Mouse (Mus musculus) small intestine, adult 2 months (tissue): Measurements from ENCODE around the gene Supt20.

Experiments used
- CTCF ChIP-seq: fragments of 200-500 bp; IDR thresholded peaks from 2 replicates; pipeline ENCODE4 v1.5.1; 2012; ENCODE audit warnings: low read depth, mild to moderate bottlenecking, control low read depth, inconsistent platforms, low read length, moderate library complexity, mixed read lengths; ENCODE audit not compliant: insufficient replicate concordance, insufficient read length; ENCODE audit errors: extremely low read depth
- POLR2A ChIP-seq: fragments of 200-500 bp; IDR thresholded peaks from 2 replicates; pipeline ENCODE4 v1.6.1; 2012; ENCODE audit warnings: low read depth, mild to moderate bottlenecking, control low read depth, inconsistent platforms, low read length, moderate library complexity

GRCm38 (mm10) chr3:54755145-54756041 lies 62.8 kb downstream of the Supt20 start, which contains the start of gene Smad9:
- TF ChIP-seq POLR2A: no peak
- TF ChIP-seq CTCF: no peak
